Mouse (Mus musculus) left cerebral cortex, postnatal 36 days (tissue): Measurements from ENCODE around the gene Setd7. TPM values are rescaled to one million over a fixed set of nuclear protein-coding genes. Genes with fewer than 3 reads are reported as not detected.
"Not testable (repeated sequence)": the region's sequence is repeated elsewhere in the genome, so short reads cannot be mapped to it uniquely, and the experiment has no call there.

Experiments
- DNase-seq, 2 experiments: peaks; one replicate each; pipeline ENCODE4 v3.0.0; 2021 to 2022; ENCODE audit warnings: low spot score in 2 of 2, mixed read lengths in 1 of 2
- intact Hi-C: fragments of 180-260 bp; cut with DNase I; formaldehyde crosslinking; loops from one replicate; pipeline ENCODE4 v1.15.1; 2025
- total RNA-seq, 2 experiments: library from RNA; stranded (reverse); gene quantifications; 2 replicates each; pipeline ENCODE4 v1.2.3; 2021

The Setd7 gene
- total RNA-seq = 100 to 1,000 TPM; 138 to 141 TPM

DNA sequence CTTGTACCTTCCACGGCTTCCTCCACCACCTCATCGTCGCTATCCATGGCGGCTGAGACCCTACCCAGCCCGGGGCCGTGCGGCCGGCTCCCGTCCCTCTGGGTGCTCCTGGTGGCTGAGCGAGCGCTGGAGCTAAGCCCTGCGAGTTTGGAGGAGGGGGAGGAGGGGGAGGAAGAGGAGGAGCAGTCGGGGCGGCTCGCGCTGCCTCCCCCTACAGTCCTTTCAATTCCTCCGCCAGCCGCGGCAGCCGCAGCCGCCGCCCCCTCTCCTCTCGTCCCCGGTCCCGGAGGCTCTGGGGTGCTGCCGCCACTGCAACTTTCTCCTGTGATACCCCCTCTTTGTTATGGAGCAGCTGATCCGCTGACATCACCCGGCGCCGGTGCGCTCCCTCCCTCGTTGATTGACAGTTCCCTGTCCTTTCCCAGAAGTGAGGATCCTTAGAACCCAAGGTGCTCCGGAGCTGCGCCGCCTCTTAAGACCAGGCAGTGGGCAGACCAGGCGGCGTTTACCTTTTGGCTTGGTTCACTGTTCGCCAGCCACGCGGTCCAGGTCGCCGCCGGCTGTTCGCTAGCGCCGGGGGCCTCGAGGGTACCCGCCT, at the start of gene Setd7:
Gene Setd7 (minus strand): TSS at position 369 of the 598 bp plus-strand sequence.
- peak; percentile 75 to 82 for DNase-seq
- intact Hi-C loops = loop anchor here (2.0 to 10.0 kb wide), 3 partner anchors 78 to 654 kb away; partner anchors contain the start of gene Rab33b

DNA sequence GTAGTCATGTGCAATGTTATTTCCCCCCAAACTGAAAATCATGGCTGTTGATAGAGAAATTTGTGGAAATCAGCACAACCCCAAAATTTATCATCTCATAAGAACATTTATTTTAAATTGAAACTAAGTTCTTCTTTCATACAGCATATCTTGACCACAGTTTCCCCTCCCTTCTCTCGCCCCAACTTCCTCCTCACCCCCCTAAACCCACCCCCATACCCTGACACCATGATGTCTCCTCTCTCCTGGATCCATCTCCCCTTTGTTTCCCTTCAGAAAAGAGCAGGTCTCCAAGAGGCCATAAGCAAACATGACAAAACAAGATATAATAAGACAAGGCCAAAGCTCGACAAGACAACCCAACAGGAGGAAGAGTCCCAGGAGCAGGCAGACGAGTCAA, 43.8 kb upstream of the Setd7 start:
- intact Hi-C loops = no loop called here
- no peak for DNase-seq

DNA sequence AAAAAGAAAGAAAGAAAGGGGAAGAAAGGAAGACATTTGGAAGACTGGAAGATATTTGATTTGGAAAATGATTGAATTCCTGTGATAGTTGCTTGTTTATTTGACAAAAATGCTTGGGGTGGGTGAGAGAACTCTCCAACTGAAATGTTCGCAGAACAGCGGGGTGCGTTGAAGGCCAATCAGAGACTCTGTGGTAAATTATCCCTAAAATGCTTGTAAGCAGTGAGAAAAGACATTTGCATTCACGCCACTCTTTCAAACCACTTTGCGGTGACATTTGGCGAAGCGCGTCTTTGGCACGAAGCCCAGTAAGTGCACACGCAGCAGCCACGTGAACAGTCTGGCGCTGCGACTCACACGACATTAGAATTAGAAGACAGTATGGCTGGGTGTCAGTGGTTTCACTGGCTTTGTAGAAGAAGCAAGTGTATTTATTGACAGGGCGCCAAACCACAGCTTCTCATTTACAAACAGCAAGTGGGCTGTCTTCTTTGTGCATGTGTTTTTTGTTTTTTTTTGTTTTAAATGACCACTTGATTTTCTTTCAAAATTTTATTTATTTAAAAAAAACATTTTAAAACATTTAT, 43.1 kb upstream of the Setd7 start:
- intact Hi-C loops = no loop called here
- DNase-seq = peak; percentile 50 to 73

GRCm38 (mm10) chr3:51601461-51601860, 40.8 kb upstream of the Setd7 start:
- intact Hi-C loops = no loop called here
- no peak for DNase-seq

- intact Hi-C loops = no loop called here
- no peak for DNase-seq
These were observed 40.0 kb upstream of the Setd7 start for GRCm38 (mm10) chr3:51600728-51601127.

- DNase-seq = no peak
These were observed 38.5 kb upstream of the Setd7 start for GRCm38 (mm10) chr3:51599057-51599630.

DNA sequence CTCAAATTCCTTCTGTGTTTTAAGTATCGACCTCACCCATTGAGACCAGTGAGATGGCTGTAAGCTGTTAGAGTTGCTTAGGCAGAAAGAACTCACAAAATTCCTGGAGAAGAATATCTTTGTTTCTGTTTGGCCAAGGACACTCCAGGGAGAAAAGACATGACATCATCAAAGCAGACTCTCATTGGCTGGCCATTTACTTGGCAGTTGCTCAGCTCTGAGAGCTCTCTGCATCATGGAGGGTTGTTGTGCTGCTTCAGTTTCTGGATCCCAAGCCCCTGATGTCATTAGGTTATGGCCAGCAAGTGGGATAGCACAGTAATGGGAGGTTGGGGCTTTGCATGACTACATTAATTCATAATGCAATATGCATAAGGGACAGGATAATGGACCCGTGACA, 35.9 kb upstream of the Setd7 start:
- intact Hi-C loops = no loop called here
- no peak for DNase-seq

More at GRCm38 (mm10) chr3:51599057-51599630, 38.5 kb upstream of the Setd7 start:
- intact Hi-C loops = no loop called here

DNA sequence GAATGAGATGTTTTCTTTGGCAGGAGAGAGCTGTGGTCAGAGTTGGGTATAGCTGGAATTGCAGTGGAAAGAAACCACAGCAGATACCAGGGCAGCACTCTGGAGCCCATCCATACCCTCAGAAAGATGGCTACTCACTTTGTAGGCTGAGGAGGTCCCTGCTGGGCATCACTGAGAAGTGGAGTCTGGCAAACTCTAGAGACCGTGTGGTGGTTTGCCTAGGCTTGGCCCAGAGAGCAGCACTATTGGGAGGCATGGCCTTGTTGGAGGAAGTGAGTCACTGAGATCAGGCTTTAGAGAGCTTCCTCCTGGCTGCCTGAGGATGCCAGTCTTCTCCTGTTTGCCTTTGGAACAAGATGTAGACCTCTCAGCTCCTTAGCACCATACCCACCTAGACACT, 32.8 kb upstream of the Setd7 start:
- no peak for DNase-seq
- intact Hi-C loops = no loop called here

- no peak for DNase-seq
- intact Hi-C loops = no loop called here
These were observed 30.9 kb upstream of the Setd7 start for GRCm38 (mm10) chr3:51591591-51591990.

GRCm38 (mm10) chr3:51590207-51590892, 29.7 kb upstream of the Setd7 start:
- no peak for DNase-seq

DNA sequence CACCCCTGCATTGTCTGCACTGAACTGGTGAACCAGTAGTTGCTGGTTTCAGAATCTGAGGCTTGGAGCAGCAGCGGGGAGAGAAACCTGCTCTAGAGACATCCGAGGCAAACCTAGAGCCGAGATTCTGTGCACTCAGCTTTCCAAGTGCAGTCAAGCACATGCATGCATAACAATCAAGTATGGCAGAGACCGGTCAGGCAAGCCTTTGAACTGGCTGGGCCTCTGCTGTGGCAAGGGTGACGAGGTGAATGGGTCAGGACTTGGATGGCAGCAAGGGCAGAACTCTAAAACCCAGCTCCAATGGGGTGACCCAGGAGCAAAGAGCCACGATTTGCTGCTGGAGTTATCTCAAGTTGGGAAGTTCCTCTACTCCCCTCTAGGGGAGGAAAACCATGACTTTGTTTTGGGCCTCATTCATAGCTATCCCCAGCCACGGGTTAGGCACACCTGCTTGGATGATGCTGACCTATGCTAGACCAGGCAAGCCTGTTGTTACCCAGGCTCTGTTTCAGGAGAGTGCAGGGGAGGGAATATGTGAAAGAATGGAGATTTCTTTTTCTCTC, 27.1 kb upstream of the Setd7 start:
- intact Hi-C loops = no loop called here
- no peak for DNase-seq

More at GRCm38 (mm10) chr3:51590207-51590892, 29.7 kb upstream of the Setd7 start:
- intact Hi-C loops = no loop called here

GRCm38 (mm10) chr3:51583574-51584391, 23.1 kb upstream of the Setd7 start:
- intact Hi-C loops = loop anchor here (2.0 kb wide), 1 partner anchor 65 kb away; no protein-coding TSS in a partner anchor
- peak; percentile 72 to 79 for DNase-seq

- intact Hi-C loops = loop anchor here (5.0 kb wide), 1 partner anchor 663 kb away; no protein-coding TSS in a partner anchor
- not testable (repeated sequence) for DNase-seq
These were observed 18.6 kb upstream of the Setd7 start for GRCm38 (mm10) chr3:51579243-51579642.

GRCm38 (mm10) chr3:51577816-51578749, 17.4 kb upstream of the Setd7 start:
- no peak for DNase-seq
- intact Hi-C loops = loop anchor here (5.0 kb wide), 1 partner anchor 664 kb away; no protein-coding TSS in a partner anchor

DNA sequence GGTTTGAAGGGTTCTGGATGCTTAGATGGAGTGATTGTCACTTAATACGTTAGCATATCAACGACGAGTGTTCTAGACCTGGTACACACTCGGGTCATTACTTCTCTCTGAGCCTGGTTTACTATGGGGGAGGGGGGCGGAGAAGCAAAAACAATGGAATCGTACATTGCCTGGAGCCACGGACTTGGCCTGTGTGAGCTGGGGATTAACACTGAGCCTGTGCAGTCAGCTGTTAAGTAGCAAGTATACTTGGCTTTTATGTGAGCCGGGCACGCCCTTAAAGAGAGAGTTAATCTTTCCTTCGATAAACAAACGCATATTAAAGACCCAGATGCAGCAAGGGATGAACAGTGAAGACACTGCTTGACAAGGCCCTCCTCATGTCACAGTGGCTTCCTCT, 16.7 kb upstream of the Setd7 start:
- DNase-seq = no peak
- intact Hi-C loops = loop anchor here (5.0 kb wide), 1 partner anchor 665 kb away; no protein-coding TSS in a partner anchor

DNA sequence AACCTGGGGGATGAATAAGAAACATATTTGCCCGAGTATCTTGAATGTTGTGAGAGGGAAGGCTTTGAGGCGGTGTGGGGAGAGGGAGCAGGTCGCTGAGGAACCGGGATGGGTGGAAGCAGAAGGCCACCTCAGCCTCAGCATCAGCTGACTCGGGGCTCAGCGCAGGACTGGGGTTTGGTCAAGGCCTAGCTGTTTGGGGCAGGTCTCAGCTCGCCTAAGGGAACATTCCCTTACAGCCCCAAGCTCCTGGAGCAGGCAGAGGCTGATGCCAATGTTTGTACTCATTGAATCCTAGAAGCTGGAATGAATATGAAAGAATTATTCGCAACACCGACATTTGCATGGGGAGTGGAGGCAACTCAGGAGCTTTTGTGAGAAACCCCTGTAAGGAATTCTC, 13.2 kb upstream of the Setd7 start:
- intact Hi-C loops = no loop called here
- DNase-seq = no peak

DNA sequence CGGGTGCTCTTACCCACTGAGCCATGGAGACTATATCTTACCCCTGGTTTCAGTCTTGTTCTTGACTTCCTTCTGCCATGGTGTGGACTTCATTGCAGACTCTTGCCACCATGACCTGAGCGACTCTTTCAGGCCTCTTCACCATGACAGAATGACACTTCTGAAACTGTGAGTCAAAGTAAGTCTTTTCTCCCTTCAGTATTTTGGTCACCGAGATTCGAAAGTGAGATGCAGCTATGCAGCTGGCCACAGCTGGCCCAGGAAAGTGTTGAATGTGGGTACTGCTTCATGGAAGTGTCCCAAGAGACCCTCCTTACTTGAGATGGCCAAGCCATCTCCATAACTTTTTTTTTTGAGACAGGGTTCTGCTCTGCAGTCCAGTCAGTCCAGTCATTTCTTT, 9.5 kb upstream of the Setd7 start:
- intact Hi-C loops = no loop called here
- DNase-seq = no peak

DNA sequence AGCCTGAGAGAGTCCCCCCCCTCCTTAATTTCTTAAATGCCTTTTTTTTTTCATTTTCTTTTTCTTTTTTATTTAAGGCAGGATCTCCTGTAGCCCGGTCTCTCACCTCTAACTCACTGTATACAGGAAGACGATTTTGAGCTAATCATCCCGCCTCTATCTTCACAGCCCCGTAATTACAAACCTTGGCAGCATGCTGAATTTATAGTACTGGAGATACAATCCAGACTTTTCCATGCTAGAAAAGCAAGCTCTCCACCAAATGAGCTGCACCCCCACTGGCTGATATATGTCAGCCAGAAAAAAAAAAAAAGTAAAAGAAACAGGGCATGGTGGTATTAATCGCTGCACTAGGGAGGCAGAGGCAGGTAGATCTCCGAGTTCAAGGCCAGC, 1.3 kb upstream of the Setd7 start:
- no peak for DNase-seq
- intact Hi-C loops = loop anchor here (2.0 to 10.0 kb wide), 3 partner anchors 80 to 653 kb away; partner anchors contain the start of gene Rab33b
